Mouse (Mus musculus) forebrain, embryonic 12.5 days (tissue): ENCODE measurements at regions not wholly inside any gene's neighbourhood (a gene's known extent, or its start where the extent isn't known, plus 50 kb on each side); places are given as distances from the start of the nearest gene placed in this dataset.

ENCODE experiments used
- ATAC-seq: fragments of 200-750 bp; cut with Nextera tagmentation; 2 replicates; pipeline ENCODE4 v1.8.0; 2017; ENCODE audit warnings: moderate TSS enrichment; ENCODE audit not compliant: low FRiP score
- H3K27ac ChIP-seq: fragments of 300-500 bp; sonication (generic); 2 replicates; pipeline ENCODE4 v1.5.1; 2016; ENCODE audit warnings: mild to moderate bottlenecking
- H3K27me3 ChIP-seq: fragments of 300-500 bp; sonication (generic); 2 replicates; pipeline ENCODE4 v1.6.1; 2016; ENCODE audit warnings: mild to moderate bottlenecking
- H3K36me3 ChIP-seq: fragments of 300-500 bp; sonication (generic); replicated peaks from 2 replicates; pipeline ENCODE4 v1.6.1; 2016; ENCODE audit warnings: mild to moderate bottlenecking
- H3K4me1 ChIP-seq: fragments of 300-500 bp; sonication (generic); 2 replicates; pipeline ENCODE4 v1.6.1; 2016
- H3K4me2 ChIP-seq: fragments of 300-500 bp; sonication (generic); 2 replicates; pipeline ENCODE4 v1.6.1; 2016; ENCODE audit warnings: mild to moderate bottlenecking, moderate library complexity
- H3K4me3 ChIP-seq: fragments of 300-500 bp; sonication (generic); replicated peaks from 2 replicates; pipeline ENCODE4 v1.5.1; 2016; ENCODE audit warnings: mild to moderate bottlenecking
- H3K9ac ChIP-seq: fragments of 300-500 bp; sonication (generic); 2 replicates; pipeline ENCODE4 v1.6.1; 2016; ENCODE audit warnings: mild to moderate bottlenecking
- H3K9me3 ChIP-seq: fragments of 300-500 bp; sonication (generic); 2 replicates; pipeline ENCODE4 v1.6.1; 2016
- WGBS: fragments of 180-500 bp; shearing (Covaris S2); methylation state at CpG from one replicate; pipeline ENCODE4 v1.1.7; 2016; 5-methylcytosine and 5-hydroxymethylcytosine counted together

DNA sequence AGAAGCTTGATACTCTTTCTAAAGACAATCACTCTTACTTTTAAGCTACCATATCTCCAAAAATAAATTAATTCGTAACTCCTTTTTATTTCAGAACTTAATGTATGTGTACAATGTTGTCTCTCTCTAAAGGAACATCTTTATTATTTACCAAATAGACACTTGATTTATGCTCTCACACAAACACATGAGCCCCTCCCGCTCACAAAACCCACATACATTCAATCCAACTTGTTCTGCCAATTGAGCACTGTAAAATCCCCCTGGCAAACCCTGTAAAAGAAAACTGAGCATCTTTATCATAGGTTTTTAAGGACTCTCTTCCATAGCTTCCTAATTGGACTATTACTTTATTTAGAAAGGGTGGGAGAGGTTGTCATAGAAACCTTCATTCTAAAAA lies 812.5 kb downstream of the Phf3 start:
- Histone ChIP-seq H3K9me3 (no peaks in the 10 kb centered on the region), H3K27ac (no peak overlapping the region), H3K9ac (no peak overlapping the region), H3K4me1 (no peaks in the 10 kb centered on the region), H3K27me3 (no peaks in the 10 kb centered on the region), H3K36me3 (no peaks in the 10 kb centered on the region), H3K4me2 (no peak overlapping the region), H3K4me3 (no peak overlapping the region)
- peak; percentile 43; the same call in 1 of the 2 replicates for ATAC-seq
- 81% methylated on average over 2 of the region's 2 CpGs for WGBS

DNA sequence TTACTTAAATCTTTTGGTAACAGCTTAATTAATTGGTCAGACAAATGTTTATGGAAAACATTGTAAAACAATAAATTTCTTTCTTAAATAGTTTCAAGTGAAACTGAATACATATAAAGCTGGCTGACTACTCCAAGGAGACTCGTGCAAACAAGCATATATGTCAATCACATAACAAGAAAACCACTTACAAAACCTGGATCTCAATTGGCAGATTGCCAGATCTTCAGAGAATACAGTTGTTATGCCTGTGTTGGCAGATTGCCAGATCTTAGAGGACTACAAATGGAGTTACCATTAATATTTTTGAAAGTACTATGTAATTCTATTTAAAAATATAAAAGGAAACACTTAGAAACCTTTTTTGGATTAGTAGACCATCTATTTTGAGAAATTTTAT lies 812.9 kb downstream of the Phf3 start:
- Histone ChIP-seq H3K9ac (no peak overlapping the region), H3K4me3 (no peak overlapping the region), H3K4me2 (no peak overlapping the region), H3K4me1 (no peaks in the 10 kb centered on the region), H3K36me3 (no peaks in the 10 kb centered on the region), H3K27me3 (no peaks in the 10 kb centered on the region), H3K27ac (no peak overlapping the region), H3K9me3 (no peaks in the 10 kb centered on the region)
- 7% methylated on average over 1 of the region's 1 CpGs for WGBS
- ATAC-seq: peak; percentile 90

- no peaks in the 10 kb centered on the region for H3K4me1 ChIP-seq
- H3K27ac ChIP-seq: no peak overlapping the region
- ATAC-seq: no peak
- no peak overlapping the region for H3K9ac ChIP-seq
- H3K4me2 ChIP-seq: no peak overlapping the region
- H3K36me3 ChIP-seq: no peaks in the 10 kb centered on the region
- H3K9me3 ChIP-seq: no peaks in the 10 kb centered on the region
- 0 out of 2 replicates have a peak, but pooled peaks cover 5% of the 10 kb centered on the region for H3K27me3 ChIP-seq
- no peak overlapping the region for H3K4me3 ChIP-seq
These were observed 856.1 kb downstream of the Phf3 start for GRCm38 (mm10) chr1:30017596-30017995.

DNA sequence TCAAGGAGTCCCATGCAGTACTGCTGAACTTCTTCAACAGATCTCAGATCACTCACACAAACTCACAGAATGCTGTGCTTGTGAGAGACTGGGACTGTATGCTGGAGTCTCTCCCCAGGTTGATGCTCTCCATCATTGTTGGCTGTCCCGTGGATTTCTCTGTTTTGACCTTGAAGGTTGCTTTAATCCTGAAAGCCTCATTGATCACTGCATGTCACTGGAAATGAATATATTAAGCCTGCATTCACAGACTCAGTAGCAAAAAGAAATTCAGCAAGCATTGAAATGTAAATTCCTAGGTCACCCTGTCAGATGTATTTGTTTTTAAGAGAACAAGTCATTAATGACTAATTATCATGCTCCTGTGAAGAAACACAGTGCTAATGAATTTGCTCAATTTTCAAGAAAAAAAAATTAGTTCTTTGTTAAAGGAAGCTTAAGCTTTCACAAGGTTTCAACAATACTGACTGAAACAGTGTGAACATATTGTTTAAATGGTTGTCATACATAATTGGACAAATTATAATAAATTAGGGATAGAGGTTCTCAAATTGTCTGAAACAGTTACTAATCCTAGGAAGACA lies 864.9 kb downstream of the Phf3 start:
- H3K27me3 ChIP-seq: peaks cover 5% of the 10 kb centered on the region; the same call in 1 of the 2 replicates
- H3K4me1 ChIP-seq: 0 out of 2 replicates have a peak, but pooled peaks cover 3% of the 10 kb centered on the region
- no peaks in the 10 kb centered on the region for H3K9me3 ChIP-seq
- no peak overlapping the region for H3K27ac ChIP-seq
- ATAC-seq: peak; percentile 80
- no peak overlapping the region for H3K4me2 ChIP-seq
- no peak overlapping the region for H3K4me3 ChIP-seq
- H3K9ac ChIP-seq: no peak overlapping the region
- no peaks in the 10 kb centered on the region for H3K36me3 ChIP-seq
- 18% methylated on average over 1 of the region's 1 CpGs for WGBS
